Mouse (Mus musculus) ovary, postnatal 14 days (tissue): Measurements from ENCODE around the gene Slc25a25.
"Not testable (repeated sequence)": the region's sequence is repeated elsewhere in the genome, so short reads cannot be mapped to it uniquely, and the experiment has no call there.

Experiments
- DNase-seq: peaks from one replicate; pipeline ENCODE4 v3.0.0; 2022; ENCODE audit warnings: low spot score

The Slc25a25 gene

GRCm38 (mm10) chr2:32450881-32451844 is at the start of gene Slc25a25:
Gene Slc25a25, minus strand, starts transcription at chr2:32451445.
- peak; percentile 97 for DNase-seq

GRCm38 (mm10) chr2:32500461-32500860 is 49.2 kb upstream of the Slc25a25 start:
- no peak for DNase-seq

- no peak for DNase-seq
These were observed 48.1 kb upstream of the Slc25a25 start for GRCm38 (mm10) chr2:32499365-32499764.

GRCm38 (mm10) chr2:32496190-32496589 is 44.9 kb upstream of the Slc25a25 start:
- no peak for DNase-seq

- no peak for DNase-seq
These were observed 44.0 kb upstream of the Slc25a25 start for GRCm38 (mm10) chr2:32495185-32495726.

- DNase-seq: no peak
These were observed 43.3 kb upstream of the Slc25a25 start for GRCm38 (mm10) chr2:32494522-32494921.

- no peak for DNase-seq
These were observed 42.1 kb upstream of the Slc25a25 start for GRCm38 (mm10) chr2:32493301-32493701.

GRCm38 (mm10) chr2:32492661-32493060 is 41.4 kb upstream of the Slc25a25 start:
- DNase-seq: no peak

GRCm38 (mm10) chr2:32490730-32491129 is 39.5 kb upstream of the Slc25a25 start:
- DNase-seq: not testable (repeated sequence)

- DNase-seq: peak; percentile 77
These were observed 37.4 kb upstream of the Slc25a25 start for GRCm38 (mm10) chr2:32488679-32489078.

- peak; percentile 95 for DNase-seq
These were observed 35.9 kb upstream of the Slc25a25 start for GRCm38 (mm10) chr2:32487124-32487623.

GRCm38 (mm10) chr2:32486155-32486554 is 34.9 kb upstream of the Slc25a25 start:
- DNase-seq: no peak

- DNase-seq: no peak
These were observed 34.5 kb upstream of the Slc25a25 start for GRCm38 (mm10) chr2:32485751-32486150.

GRCm38 (mm10) chr2:32484933-32485332 is 33.7 kb upstream of the Slc25a25 start:
- no peak for DNase-seq

GRCm38 (mm10) chr2:32483179-32483875 is 32.1 kb upstream of the Slc25a25 start:
- no peak for DNase-seq

GRCm38 (mm10) chr2:32482351-32482750 is 31.1 kb upstream of the Slc25a25 start:
- DNase-seq: no peak

GRCm38 (mm10) chr2:32475361-32475760 is 24.1 kb upstream of the Slc25a25 start:
- not testable (repeated sequence) for DNase-seq

- DNase-seq: no peak
These were observed 20.4 kb upstream of the Slc25a25 start for GRCm38 (mm10) chr2:32471681-32472061.

GRCm38 (mm10) chr2:32471001-32471680 is 19.9 kb upstream of the Slc25a25 start:
- no peak for DNase-seq

- DNase-seq: no peak
These were observed 13.1 kb upstream of the Slc25a25 start for GRCm38 (mm10) chr2:32464212-32464891.

GRCm38 (mm10) chr2:32463773-32464172 is 12.5 kb upstream of the Slc25a25 start:
- no peak for DNase-seq
